Mouse (Mus musculus): ENCODE data around the gene Ctnna3. TPM values are rescaled to one million over a fixed set of nuclear protein-coding genes. Genes with fewer than 3 reads are reported as not detected.
"Not testable (repeated sequence)": the region's sequence is repeated elsewhere in the genome, so short reads cannot be mapped to it uniquely, and the experiment has no call there.

The Ctnna3 gene
- total RNA-seq, 2 experiments from 2014 or later, result 50.1 to 53.2 TPM

- DNase-seq, result peak; percentile 53 to 58
Observed at GRCm38 (mm10) chr10:63424475-63424814, 5.5 kb upstream of the Ctnna3 start.

- DNase-seq, result peak in 1 of 2 experiments; percentile 8
Observed at GRCm38 (mm10) chr10:63427146-63427545, 2.8 kb upstream of the Ctnna3 start.

GRCm38 (mm10) chr10:63428243-63429022 is 1.5 kb upstream of the Ctnna3 start:
- DNase-seq, result peak; percentile 46 to 55

- no peak for DNase-seq
Observed at GRCm38 (mm10) chr10:63429023-63429340, 916 bp upstream of the Ctnna3 start.

GRCm38 (mm10) chr10:63429380-63429779 is 518 bp upstream of the Ctnna3 start:
- peak; percentile 97 to 100 for DNase-seq

- no peak for DNase-seq
Observed at GRCm38 (mm10) chr10:63431221-63431736, 1.4 kb downstream of the Ctnna3 start.

GRCm38 (mm10) chr10:63432099-63432498 is 2.2 kb downstream of the Ctnna3 start:
- DNase-seq, result no peak

- DNase-seq, result no peak
Observed at GRCm38 (mm10) chr10:63432887-63433286, 3.0 kb downstream of the Ctnna3 start.

GRCm38 (mm10) chr10:63438736-63439262 is 8.9 kb downstream of the Ctnna3 start:
- DNase-seq, result no peak

GRCm38 (mm10) chr10:63439694-63440228 is 9.9 kb downstream of the Ctnna3 start:
- DNase-seq, result no peak

- DNase-seq, result not testable (repeated sequence)
Observed at GRCm38 (mm10) chr10:63444602-63445387, 14.9 kb downstream of the Ctnna3 start.

- no peak for DNase-seq
Observed at GRCm38 (mm10) chr10:63453926-63454325, 24.0 kb downstream of the Ctnna3 start.

- DNase-seq, result no peak
Observed at GRCm38 (mm10) chr10:63455110-63455878, 25.4 kb downstream of the Ctnna3 start.

GRCm38 (mm10) chr10:63457292-63458128 is 27.6 kb downstream of the Ctnna3 start:
- peak; percentile 54 to 60 for DNase-seq

GRCm38 (mm10) chr10:63460935-63461334 is 31.0 kb downstream of the Ctnna3 start:
- no peak for DNase-seq

- DNase-seq, result no peak
Observed at GRCm38 (mm10) chr10:63472473-63472872, 42.6 kb downstream of the Ctnna3 start.

GRCm38 (mm10) chr10:63476167-63476647 is 46.3 kb downstream of the Ctnna3 start:
- peak; percentile 76 to 80 for DNase-seq

GRCm38 (mm10) chr10:63478946-63479345 is 49.0 kb downstream of the Ctnna3 start:
- peak in 1 of 2 experiments; percentile 37 for DNase-seq

GRCm38 (mm10) chr10:63480066-63480465 is 50.2 kb downstream of the Ctnna3 start:
- DNase-seq, result peak; percentile 48

GRCm38 (mm10) chr10:63488346-63488745 is 58.4 kb downstream of the Ctnna3 start:
- no peak for DNase-seq

GRCm38 (mm10) chr10:63523956-63524355 is 94.1 kb downstream of the Ctnna3 start:
- no peak for DNase-seq
